Mouse (Mus musculus) liver, adult (tissue): ENCODE measurements at regions not wholly inside any gene's neighbourhood (a gene's known extent, or its start where the extent isn't known, plus 50 kb on each side); places are given as distances from the start of the nearest gene placed in this dataset.

Source experiments
- GATA4 ChIP-seq: IDR thresholded peaks from 2 replicates; pipeline ENCODE4 v1.6.1; 2014; ENCODE audit warnings: mild to moderate bottlenecking, low read length; ENCODE audit not compliant: insufficient replicate concordance

GRCm38 (mm10) chr11:7705312-7705764 lies 491.6 kb upstream of the Igfbp3 start:
- no peak for TF ChIP-seq GATA4

- no peak for TF ChIP-seq GATA4
These were observed 483.9 kb upstream of the Igfbp3 start for GRCm38 (mm10) chr11:7697591-7697990.

- TF ChIP-seq GATA4: no peak
These were observed 459.1 kb upstream of the Igfbp3 start for GRCm38 (mm10) chr11:7672821-7673220.

GRCm38 (mm10) chr11:7630637-7631036 lies 416.9 kb upstream of the Igfbp3 start:
- TF ChIP-seq GATA4: no peak

GRCm38 (mm10) chr11:7625256-7625655 lies 411.5 kb upstream of the Igfbp3 start:
- no peak for TF ChIP-seq GATA4

GRCm38 (mm10) chr11:7620320-7620719 lies 406.6 kb upstream of the Igfbp3 start:
- no peak for TF ChIP-seq GATA4

GRCm38 (mm10) chr11:7610752-7611151 lies 397.0 kb upstream of the Igfbp3 start:
- TF ChIP-seq GATA4: no peak

- no peak for TF ChIP-seq GATA4
These were observed 396.2 kb upstream of the Igfbp3 start for GRCm38 (mm10) chr11:7609921-7610320.

- TF ChIP-seq GATA4: no peak
These were observed 392.9 kb upstream of the Igfbp3 start for GRCm38 (mm10) chr11:7606652-7607051.

- no peak for TF ChIP-seq GATA4
These were observed 378.3 kb upstream of the Igfbp3 start for GRCm38 (mm10) chr11:7592010-7592409.

- no peak for TF ChIP-seq GATA4
These were observed 369.6 kb upstream of the Igfbp3 start for GRCm38 (mm10) chr11:7583296-7583695.

GRCm38 (mm10) chr11:7568484-7568883 lies 354.8 kb upstream of the Igfbp3 start:
- no peak for TF ChIP-seq GATA4

GRCm38 (mm10) chr11:7562029-7562428 lies 348.3 kb upstream of the Igfbp3 start:
- no peak for TF ChIP-seq GATA4

- TF ChIP-seq GATA4: no peak
These were observed 347.7 kb upstream of the Igfbp3 start for GRCm38 (mm10) chr11:7561437-7561836.

GRCm38 (mm10) chr11:7555613-7556274 lies 342.0 kb upstream of the Igfbp3 start:
- TF ChIP-seq GATA4: no peak

GRCm38 (mm10) chr11:7552154-7552553 lies 338.4 kb upstream of the Igfbp3 start:
- TF ChIP-seq GATA4: no peak

GRCm38 (mm10) chr11:7547796-7548195 lies 334.1 kb upstream of the Igfbp3 start:
- no peak for TF ChIP-seq GATA4
